Mouse (Mus musculus): Measurements from ENCODE around the gene Gm37240. TPM values are rescaled to one million over a fixed set of nuclear protein-coding genes. Genes with fewer than 3 reads are reported as not detected.

Gene Gm37240
- polyA plus RNA-seq, 1 experiment from 2014 or later = 2.2 TPM

DNA sequence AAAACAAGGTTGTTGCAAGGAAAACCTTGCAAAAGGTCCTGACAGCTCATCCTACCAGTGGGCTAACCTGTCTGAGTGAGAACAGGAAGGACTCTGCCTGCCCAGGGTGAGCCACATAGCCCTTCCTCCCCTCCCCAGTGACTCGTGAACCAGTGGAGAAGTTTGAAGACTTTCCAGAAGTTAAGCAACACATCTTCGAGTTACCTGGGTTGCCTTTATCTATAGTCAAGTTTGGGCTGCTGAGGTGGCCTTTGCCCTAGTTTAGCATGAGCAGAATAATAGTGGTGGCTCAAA lies 252.2 kb downstream of the Gm37240 start:
- Histone ChIP-seq H3K9me3 (ENCODE audit: control insufficient read depth, low read length) (no peaks in the 10 kb centered on the region), H3K4me2 (ENCODE audit: low read depth, severe bottlenecking) (no peak overlapping the region), H3K27me3 (ENCODE audit: control insufficient read depth, insufficient read depth, low read length) (no peaks in the 10 kb centered on the region), H3K9ac (ENCODE audit: low read length) (no peak overlapping the region), H3K4me3 (ENCODE audit: low read depth, low read length) (no peak overlapping the region), H3K4me1 (ENCODE audit: control insufficient read depth, insufficient read depth, low read length) (no peaks in the 10 kb centered on the region), H3K27ac (replicated peaks; ENCODE audit: low read depth, low read length) (no peak overlapping the region), H3K36me3 (ENCODE audit: control insufficient read depth, insufficient read depth, low read length) (no peaks in the 10 kb centered on the region)
- WGBS = 77% methylated on average over 2 of the region's 2 CpGs
- ATAC-seq (ENCODE audit: insufficient number of reproducible peaks, low FRiP score, low TSS enrichment, low read depth) = no peak
- DNase-seq (ENCODE audit: low spot score) = no peak

DNA sequence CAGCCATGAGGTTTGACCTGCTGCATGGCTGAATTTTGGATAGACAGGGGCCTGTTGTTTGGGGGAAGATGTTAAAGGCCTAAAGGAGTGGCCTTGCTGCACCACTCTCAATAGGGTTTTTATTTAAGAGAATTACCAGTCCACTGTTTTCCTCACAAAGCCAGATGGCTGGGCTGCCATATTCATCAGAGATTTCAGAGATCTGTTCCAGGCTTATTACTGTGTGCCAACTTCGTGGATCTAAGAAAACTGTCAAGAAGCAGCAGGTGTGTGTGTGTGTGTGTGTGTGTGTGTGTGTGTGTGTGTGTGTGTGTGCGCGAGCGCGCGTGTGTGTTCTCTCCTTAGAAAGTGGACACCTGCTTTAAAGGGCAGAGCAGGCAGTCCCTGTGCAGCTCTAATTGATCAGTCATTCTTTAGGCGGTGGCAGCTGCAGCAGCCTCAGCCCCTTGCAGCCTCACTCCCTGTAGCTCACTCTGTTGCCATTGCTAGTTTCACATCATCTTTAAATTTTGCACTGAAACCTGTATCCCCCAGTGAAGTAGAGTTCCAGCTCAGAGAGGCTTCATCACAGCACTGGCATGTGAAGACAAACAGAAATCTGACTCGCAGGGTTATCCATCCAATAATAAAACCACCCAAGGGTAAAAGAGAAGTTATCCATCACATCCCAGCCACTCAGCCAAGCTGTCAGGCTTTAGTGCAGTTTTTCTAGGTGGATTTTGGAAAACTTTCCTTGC lies 252.8 kb downstream of the Gm37240 start:
- no peaks in the 10 kb centered on the region for H3K27me3 ChIP-seq (ENCODE audit: control insufficient read depth, insufficient read depth, low read length)
- no peak for DNase-seq (ENCODE audit: low spot score)
- WGBS = 84% methylated on average over 8 of the region's 8 CpGs
- no peaks in the 10 kb centered on the region for H3K9me3 ChIP-seq (ENCODE audit: control insufficient read depth, low read length)
- no peak for ATAC-seq (ENCODE audit: insufficient number of reproducible peaks, low FRiP score, low TSS enrichment, low read depth)
- H3K9ac ChIP-seq (ENCODE audit: low read length) = no peak overlapping the region
- no peaks in the 10 kb centered on the region for H3K36me3 ChIP-seq (ENCODE audit: control insufficient read depth, insufficient read depth, low read length)
- H3K4me3 ChIP-seq (ENCODE audit: low read depth, low read length) = no peak overlapping the region
- H3K27ac ChIP-seq (replicated peaks; ENCODE audit: low read depth, low read length) = no peak overlapping the region
- no peak overlapping the region for H3K4me2 ChIP-seq (ENCODE audit: low read depth, severe bottlenecking)
- no peaks in the 10 kb centered on the region for H3K4me1 ChIP-seq (ENCODE audit: control insufficient read depth, insufficient read depth, low read length)

DNA sequence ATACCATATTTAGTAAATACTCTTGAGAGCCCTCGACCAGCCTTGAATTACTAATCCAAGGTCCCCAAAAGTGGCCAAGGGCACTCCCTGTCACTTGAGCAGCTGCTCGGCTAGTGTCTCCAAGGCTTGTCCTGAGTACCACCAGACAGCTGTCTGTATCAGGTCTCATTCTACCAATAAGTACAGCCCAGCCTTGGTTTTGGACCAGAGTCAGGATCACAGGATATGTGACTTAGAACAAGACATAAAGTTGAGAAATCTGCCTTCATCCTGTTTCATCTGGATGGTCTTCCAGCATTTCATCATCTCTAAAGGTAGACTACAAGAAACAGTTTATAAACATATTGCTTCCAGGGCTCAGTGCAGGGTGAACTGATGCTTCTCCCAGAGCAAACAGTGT lies 253.6 kb downstream of the Gm37240 start:
- no peak for DNase-seq (ENCODE audit: low spot score)
- Histone ChIP-seq H3K9me3 (ENCODE audit: control insufficient read depth, low read length) (no peaks in the 10 kb centered on the region), H3K4me1 (ENCODE audit: control insufficient read depth, insufficient read depth, low read length) (no peaks in the 10 kb centered on the region), H3K27ac (replicated peaks; ENCODE audit: low read depth, low read length) (no peak overlapping the region), H3K36me3 (ENCODE audit: control insufficient read depth, insufficient read depth, low read length) (no peaks in the 10 kb centered on the region), H3K9ac (ENCODE audit: low read length) (no peak overlapping the region), H3K4me3 (ENCODE audit: low read depth, low read length) (no peak overlapping the region), H3K27me3 (ENCODE audit: control insufficient read depth, insufficient read depth, low read length) (no peaks in the 10 kb centered on the region), H3K4me2 (ENCODE audit: low read depth, severe bottlenecking) (no peak overlapping the region)
- ATAC-seq (ENCODE audit: insufficient number of reproducible peaks, low FRiP score, low TSS enrichment, low read depth) = no peak
- 92% methylated on average over 2 of the region's 2 CpGs for WGBS

DNA sequence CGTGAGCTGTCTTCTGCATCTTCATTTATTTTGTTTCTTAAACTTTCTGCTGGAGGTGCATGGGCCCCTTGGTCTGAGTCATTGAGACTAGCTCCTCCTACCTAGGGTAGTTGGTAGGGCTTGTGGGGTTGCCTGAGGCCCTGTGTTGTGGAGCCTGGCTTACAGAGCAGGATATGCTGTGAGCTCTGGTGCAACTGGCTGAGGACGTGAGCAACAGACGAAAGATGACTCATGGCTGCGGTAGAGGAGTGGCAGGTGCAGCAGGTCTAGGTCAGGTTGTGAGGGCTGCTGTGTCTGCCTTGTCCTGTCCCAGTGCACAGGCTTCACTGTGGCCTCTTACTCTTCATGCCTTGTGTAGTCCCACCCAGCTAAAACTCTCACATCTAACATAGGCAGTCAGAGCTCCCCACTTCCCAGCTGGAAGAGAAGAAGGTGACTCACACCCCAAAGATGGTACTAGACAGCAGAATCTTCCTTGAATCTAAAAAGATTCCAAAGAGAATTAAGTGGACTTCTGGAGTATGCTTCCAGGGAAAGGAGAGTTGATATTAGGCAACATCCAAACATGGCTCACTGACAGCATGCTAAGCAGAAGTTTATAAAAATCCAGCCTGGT lies 257.3 kb downstream of the Gm37240 start:
- no peak overlapping the region for H3K9ac ChIP-seq (ENCODE audit: low read length)
- no peak overlapping the region for H3K27ac ChIP-seq (replicated peaks; ENCODE audit: low read depth, low read length)
- no peak overlapping the region for H3K4me2 ChIP-seq (ENCODE audit: low read depth, severe bottlenecking)
- no peaks in the 10 kb centered on the region for H3K9me3 ChIP-seq (ENCODE audit: control insufficient read depth, low read length)
- ATAC-seq (ENCODE audit: insufficient number of reproducible peaks, low FRiP score, low TSS enrichment, low read depth) (no peak), DNase-seq (ENCODE audit: low spot score) (no peak)
- no peaks in the 10 kb centered on the region for H3K36me3 ChIP-seq (ENCODE audit: control insufficient read depth, insufficient read depth, low read length)
- no peaks in the 10 kb centered on the region for H3K27me3 ChIP-seq (ENCODE audit: control insufficient read depth, insufficient read depth, low read length)
- no peak overlapping the region for H3K4me3 ChIP-seq (ENCODE audit: low read depth, low read length)
- H3K4me1 ChIP-seq (ENCODE audit: control insufficient read depth, insufficient read depth, low read length) = no peaks in the 10 kb centered on the region
- 94% methylated on average over 4 of the region's 4 CpGs for WGBS

DNA sequence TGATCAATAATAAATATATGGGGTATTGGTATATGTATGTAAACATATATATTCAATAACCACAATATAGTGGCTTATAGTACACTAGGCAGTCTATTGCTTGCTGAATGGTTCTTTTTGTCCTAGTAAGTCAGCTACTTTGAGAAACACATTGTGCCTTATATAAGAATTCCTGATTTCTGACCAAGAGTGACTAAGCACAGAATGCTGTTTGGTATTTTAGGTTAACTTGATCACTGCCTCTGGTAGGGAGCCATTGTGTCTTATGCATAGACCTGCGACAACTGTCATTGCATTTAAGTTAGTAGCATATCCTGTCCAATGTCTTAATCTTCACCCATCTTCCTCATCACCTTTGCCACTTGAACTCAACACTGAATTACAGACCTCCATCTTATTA lies 267.6 kb downstream of the Gm37240 start:
- H3K9ac ChIP-seq (ENCODE audit: low read length) = no peak overlapping the region
- no peaks in the 10 kb centered on the region for H3K27me3 ChIP-seq (ENCODE audit: control insufficient read depth, insufficient read depth, low read length)
- no peak overlapping the region for H3K27ac ChIP-seq (replicated peaks; ENCODE audit: low read depth, low read length)
- no peak overlapping the region for H3K4me2 ChIP-seq (ENCODE audit: low read depth, severe bottlenecking)
- H3K4me1 ChIP-seq (ENCODE audit: control insufficient read depth, insufficient read depth, low read length) = no peaks in the 10 kb centered on the region
- 92% methylated on average over 1 of the region's 1 CpGs for WGBS
- ATAC-seq (ENCODE audit: insufficient number of reproducible peaks, low FRiP score, low TSS enrichment, low read depth) (no peak), DNase-seq (ENCODE audit: low spot score) (no peak)
- H3K4me3 ChIP-seq (ENCODE audit: low read depth, low read length) = no peak overlapping the region
- no peaks in the 10 kb centered on the region for H3K36me3 ChIP-seq (ENCODE audit: control insufficient read depth, insufficient read depth, low read length)
- H3K9me3 ChIP-seq (ENCODE audit: control insufficient read depth, low read length) = no peaks in the 10 kb centered on the region

DNA sequence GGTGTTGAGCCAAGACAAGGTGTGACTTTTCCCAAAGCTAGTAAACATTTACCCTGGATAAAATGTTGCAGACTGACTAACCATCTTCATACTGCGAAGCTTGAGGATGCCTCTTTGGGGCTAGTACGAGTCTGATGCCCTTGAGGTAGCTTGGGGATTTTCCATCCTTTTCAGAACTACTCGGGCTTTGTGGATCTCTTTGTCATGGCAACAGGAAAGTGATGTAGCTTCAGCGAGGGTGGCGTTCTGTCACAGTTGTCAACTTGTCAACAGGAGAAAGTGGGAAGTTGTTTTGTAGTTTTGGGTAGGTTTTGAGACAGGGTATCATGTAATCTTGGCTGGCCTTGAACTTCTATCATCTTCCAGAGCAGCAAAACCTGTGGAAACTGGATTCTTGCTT lies 268.0 kb downstream of the Gm37240 start:
- H3K27ac ChIP-seq (replicated peaks; ENCODE audit: low read depth, low read length) = no peak overlapping the region
- ATAC-seq (ENCODE audit: insufficient number of reproducible peaks, low FRiP score, low TSS enrichment, low read depth) (no peak), DNase-seq (ENCODE audit: low spot score) (no peak)
- H3K27me3 ChIP-seq (ENCODE audit: control insufficient read depth, insufficient read depth, low read length) = no peaks in the 10 kb centered on the region
- H3K36me3 ChIP-seq (ENCODE audit: control insufficient read depth, insufficient read depth, low read length) = no peaks in the 10 kb centered on the region
- no peak overlapping the region for H3K4me2 ChIP-seq (ENCODE audit: low read depth, severe bottlenecking)
- no peak overlapping the region for H3K9ac ChIP-seq (ENCODE audit: low read length)
- 93% methylated on average over 5 of the region's 5 CpGs for WGBS
- H3K4me1 ChIP-seq (ENCODE audit: control insufficient read depth, insufficient read depth, low read length) = no peaks in the 10 kb centered on the region
- no peaks in the 10 kb centered on the region for H3K9me3 ChIP-seq (ENCODE audit: control insufficient read depth, low read length)
- H3K4me3 ChIP-seq (ENCODE audit: low read depth, low read length) = no peak overlapping the region

DNA sequence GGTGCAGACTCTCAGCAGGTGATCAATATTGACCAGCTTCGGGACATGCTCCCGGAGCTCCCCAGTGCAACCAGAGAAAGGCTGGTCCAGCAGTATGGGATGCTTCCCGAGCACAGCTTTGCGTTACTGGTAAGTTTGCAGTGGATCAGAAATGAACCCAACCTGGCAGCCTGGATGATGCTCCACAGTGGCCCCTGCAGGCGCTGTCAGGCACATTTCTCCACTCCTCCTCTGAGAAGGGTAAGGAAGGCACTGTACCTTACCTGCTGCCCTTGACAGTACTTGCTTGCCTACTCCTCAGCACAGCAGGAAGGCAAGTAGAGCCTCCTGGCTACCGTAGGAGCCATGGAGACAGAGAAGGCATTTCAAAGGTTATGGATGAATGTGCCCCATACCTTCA lies 268.4 kb downstream of the Gm37240 start:
- no peak for DNase-seq (ENCODE audit: low spot score)
- WGBS = 81% methylated on average over 6 of the region's 6 CpGs
- no peak for ATAC-seq (ENCODE audit: insufficient number of reproducible peaks, low FRiP score, low TSS enrichment, low read depth)

DNA sequence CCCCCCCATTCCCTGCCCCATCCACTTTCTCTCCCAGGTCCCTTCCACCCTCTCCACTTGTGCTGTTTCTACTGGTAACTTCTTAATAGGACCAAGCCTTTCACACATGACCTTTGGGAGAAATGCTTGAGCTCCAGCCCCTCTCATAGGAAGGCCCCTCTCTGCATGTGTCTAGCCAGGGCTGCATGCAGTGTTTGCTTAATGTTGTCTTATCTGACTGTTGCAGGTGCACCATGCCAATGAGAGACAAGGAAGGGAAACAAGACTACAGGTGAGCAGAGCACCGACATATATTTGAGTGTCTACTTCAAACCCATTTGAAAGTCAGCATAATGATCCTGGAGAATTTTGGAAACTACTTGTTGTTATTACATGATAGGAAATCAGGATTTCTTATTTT lies 270.9 kb downstream of the Gm37240 start:
- Histone ChIP-seq H3K4me2 (ENCODE audit: low read depth, severe bottlenecking) (no peak overlapping the region), H3K27me3 (ENCODE audit: control insufficient read depth, insufficient read depth, low read length) (no peaks in the 10 kb centered on the region), H3K4me1 (ENCODE audit: control insufficient read depth, insufficient read depth, low read length) (no peaks in the 10 kb centered on the region), H3K4me3 (ENCODE audit: low read depth, low read length) (no peak overlapping the region), H3K9me3 (ENCODE audit: control insufficient read depth, low read length) (no peaks in the 10 kb centered on the region), H3K9ac (ENCODE audit: low read length) (no peak overlapping the region), H3K27ac (replicated peaks; ENCODE audit: low read depth, low read length) (no peak overlapping the region), H3K36me3 (ENCODE audit: control insufficient read depth, insufficient read depth, low read length) (peaks cover 1% of the 10 kb centered on the region; the same call in 1 of the 2 replicates)
- DNase-seq (ENCODE audit: low spot score) = no peak
- 98% methylated on average over 1 of the region's 1 CpGs for WGBS
- no peak for ATAC-seq (ENCODE audit: insufficient number of reproducible peaks, low FRiP score, low TSS enrichment, low read depth)

More for the DNA sequence above, 268.4 kb downstream of the Gm37240 start:
- H3K9ac ChIP-seq (ENCODE audit: low read length) = no peak overlapping the region
- no peak overlapping the region for H3K4me3 ChIP-seq (ENCODE audit: low read depth, low read length)
- H3K4me1 ChIP-seq (ENCODE audit: control insufficient read depth, insufficient read depth, low read length) = no peaks in the 10 kb centered on the region
- no peaks in the 10 kb centered on the region for H3K27me3 ChIP-seq (ENCODE audit: control insufficient read depth, insufficient read depth, low read length)
- H3K4me2 ChIP-seq (ENCODE audit: low read depth, severe bottlenecking) = no peak overlapping the region
- H3K27ac ChIP-seq (replicated peaks; ENCODE audit: low read depth, low read length) = no peak overlapping the region
- no peaks in the 10 kb centered on the region for H3K36me3 ChIP-seq (ENCODE audit: control insufficient read depth, insufficient read depth, low read length)
- H3K9me3 ChIP-seq (ENCODE audit: control insufficient read depth, low read length) = no peaks in the 10 kb centered on the region

DNA sequence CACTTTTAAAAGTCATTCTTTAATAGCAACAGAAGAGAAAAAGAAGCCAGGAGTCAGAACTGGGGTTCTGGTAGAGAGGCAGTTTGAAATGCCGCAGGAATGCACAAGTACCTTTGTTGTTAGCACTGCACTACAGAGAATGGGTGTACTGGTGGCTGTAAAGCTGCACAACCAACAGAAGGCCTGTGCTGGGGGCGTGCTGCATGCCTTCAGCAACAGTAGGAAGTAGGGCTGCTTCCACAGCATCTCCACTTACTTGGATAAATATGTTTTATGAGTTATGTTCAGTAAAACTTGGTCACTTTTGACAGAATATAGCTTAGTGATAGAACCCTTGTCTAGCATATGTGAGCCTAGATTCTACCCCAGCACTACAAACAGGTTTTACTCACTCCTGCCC lies 279.6 kb downstream of the Gm37240 start:
- peaks cover 2% of the 10 kb centered on the region; the same call in 1 of the 2 replicates for H3K36me3 ChIP-seq (ENCODE audit: control insufficient read depth, insufficient read depth, low read length)
- H3K27ac ChIP-seq (replicated peaks; ENCODE audit: low read depth, low read length) = no peak overlapping the region
- no peak for ATAC-seq (ENCODE audit: insufficient number of reproducible peaks, low FRiP score, low TSS enrichment, low read depth)
- no peak overlapping the region for H3K4me2 ChIP-seq (ENCODE audit: low read depth, severe bottlenecking)
- no peaks in the 10 kb centered on the region for H3K27me3 ChIP-seq (ENCODE audit: control insufficient read depth, insufficient read depth, low read length)
- WGBS = 89% methylated on average over 2 of the region's 2 CpGs
- no peak for DNase-seq (ENCODE audit: low spot score)
- no peak overlapping the region for H3K9ac ChIP-seq (ENCODE audit: low read length)
- H3K9me3 ChIP-seq (ENCODE audit: control insufficient read depth, low read length) = no peaks in the 10 kb centered on the region
- peaks cover 3% of the 10 kb centered on the region for H3K4me1 ChIP-seq (ENCODE audit: control insufficient read depth, insufficient read depth, low read length)
- H3K4me3 ChIP-seq (ENCODE audit: low read depth, low read length) = no peak overlapping the region

Measured in limb, embryonic 11.5 days (tissue).